Mouse (Mus musculus) brain, embryonic 14.5 days (tissue): ENCODE results near the gene Gm9837.

Experiments
- CTCF ChIP-seq: fragments of 200-500 bp; IDR thresholded peaks from 2 replicates; pipeline ENCODE4 v1.5.1; 2012; ENCODE audit warnings: inconsistent platforms, mild to moderate bottlenecking, moderate library complexity, borderline replicate concordance; ENCODE audit not compliant: insufficient read depth, insufficient read length; ENCODE audit errors: extremely low read depth
- POLR2A ChIP-seq: fragments of 200-500 bp; IDR thresholded peaks from 2 replicates; pipeline ENCODE4 v1.6.1; 2012; ENCODE audit warnings: mild to moderate bottlenecking, inconsistent platforms, borderline replicate concordance; ENCODE audit not compliant: poor library complexity, insufficient read depth, insufficient read length, severe bottlenecking; ENCODE audit errors: extremely low read depth

- TF ChIP-seq POLR2A (no peak), CTCF (no peak)
Measured at GRCm38 (mm10) chr11:53481088-53481730, 10.9 kb upstream of the Gm9837 start.
